Mouse (Mus musculus): Measurements from ENCODE around the gene Bcas1. TPM values are rescaled to one million over a fixed set of nuclear protein-coding genes. Genes with fewer than 3 reads are reported as not detected.
"Not testable (repeated sequence)": the region's sequence is repeated elsewhere in the genome, so short reads cannot be mapped to it uniquely, and the experiment has no call there.

Bcas1 gene
- polyA plus RNA-seq, 1 experiment from 2014 or later = 20.0 TPM

GRCm38 (mm10) chr2:170461652-170462051 is 34.0 kb upstream of the Bcas1 start:
- Histone ChIP-seq H3K27me3 (replicated peaks; ENCODE audit: control insufficient read depth, insufficient read depth, low read length) (no peaks in the 10 kb centered on the region), H3K9ac (ENCODE audit: low read depth, low read length) (no peak overlapping the region), H3K36me3 (ENCODE audit: control insufficient read depth, insufficient read depth, low read length) (no peaks in the 10 kb centered on the region), H3K9me3 (ENCODE audit: control insufficient read depth, low read length) (no peaks in the 10 kb centered on the region), H3K4me2 (ENCODE audit: low read length) (no peak overlapping the region), H3K4me1 (ENCODE audit: control insufficient read depth, insufficient read depth, low read depth, low read length) (no peaks in the 10 kb centered on the region), H3K27ac (ENCODE audit: low read depth, low read length) (no peak overlapping the region), H3K4me3 (ENCODE audit: low read length) (no peak overlapping the region)
- 67% methylated on average over 7 of the region's 7 CpGs for WGBS
- ATAC-seq = no peak

GRCm38 (mm10) chr2:170459805-170460204 is 32.2 kb upstream of the Bcas1 start:
- H3K4me1 ChIP-seq (ENCODE audit: control insufficient read depth, insufficient read depth, low read depth, low read length) = no peaks in the 10 kb centered on the region
- H3K9ac ChIP-seq (ENCODE audit: low read depth, low read length) = no peak overlapping the region
- no peaks in the 10 kb centered on the region for H3K27me3 ChIP-seq (replicated peaks; ENCODE audit: control insufficient read depth, insufficient read depth, low read length)
- no peak overlapping the region for H3K4me3 ChIP-seq (ENCODE audit: low read length)
- ATAC-seq = no peak
- no peak overlapping the region for H3K27ac ChIP-seq (ENCODE audit: low read depth, low read length)
- 24% methylated on average over 9 of the region's 9 CpGs for WGBS
- no peaks in the 10 kb centered on the region for H3K9me3 ChIP-seq (ENCODE audit: control insufficient read depth, low read length)
- H3K36me3 ChIP-seq (ENCODE audit: control insufficient read depth, insufficient read depth, low read length) = no peaks in the 10 kb centered on the region
- H3K4me2 ChIP-seq (ENCODE audit: low read length) = no peak overlapping the region

GRCm38 (mm10) chr2:170459183-170459582 is 31.5 kb upstream of the Bcas1 start:
- Histone ChIP-seq H3K9me3 (ENCODE audit: control insufficient read depth, low read length) (no peaks in the 10 kb centered on the region), H3K4me2 (ENCODE audit: low read length) (no peak overlapping the region), H3K4me3 (ENCODE audit: low read length) (no peak overlapping the region), H3K36me3 (ENCODE audit: control insufficient read depth, insufficient read depth, low read length) (no peaks in the 10 kb centered on the region), H3K27ac (ENCODE audit: low read depth, low read length) (no peak overlapping the region), H3K9ac (ENCODE audit: low read depth, low read length) (no peak overlapping the region), H3K4me1 (ENCODE audit: control insufficient read depth, insufficient read depth, low read depth, low read length) (no peaks in the 10 kb centered on the region), H3K27me3 (replicated peaks; ENCODE audit: control insufficient read depth, insufficient read depth, low read length) (no peaks in the 10 kb centered on the region)
- ATAC-seq = no peak
- 76% methylated on average over 10 of the region's 10 CpGs for WGBS

- H3K9ac ChIP-seq (ENCODE audit: low read depth, low read length); H3K4me2 ChIP-seq (ENCODE audit: low read length); H3K36me3 ChIP-seq (ENCODE audit: control insufficient read depth, insufficient read depth, low read length); H3K9me3 ChIP-seq (ENCODE audit: control insufficient read depth, low read length); H3K4me3 ChIP-seq (ENCODE audit: low read length); ATAC-seq; H3K27ac ChIP-seq (ENCODE audit: low read depth, low read length); H3K27me3 ChIP-seq (replicated peaks; ENCODE audit: control insufficient read depth, insufficient read depth, low read length); H3K4me1 ChIP-seq (ENCODE audit: control insufficient read depth, insufficient read depth, low read depth, low read length): not testable (repeated sequence)
- WGBS = 62% methylated on average over 3 of the region's 4 CpGs
Observed at GRCm38 (mm10) chr2:170453809-170454208, 26.2 kb upstream of the Bcas1 start.

GRCm38 (mm10) chr2:170450933-170451332 is 23.3 kb upstream of the Bcas1 start:
- no peaks in the 10 kb centered on the region; the same call in 1 of the 2 replicates for H3K4me1 ChIP-seq (ENCODE audit: control insufficient read depth, insufficient read depth, low read depth, low read length)
- H3K9ac ChIP-seq (ENCODE audit: low read depth, low read length) = no peak overlapping the region
- H3K36me3 ChIP-seq (ENCODE audit: control insufficient read depth, insufficient read depth, low read length) = no peaks in the 10 kb centered on the region
- H3K4me3 ChIP-seq (ENCODE audit: low read length) = no peak overlapping the region
- H3K4me2 ChIP-seq (ENCODE audit: low read length) = no peak overlapping the region
- peak; percentile 40 for ATAC-seq
- H3K9me3 ChIP-seq (ENCODE audit: control insufficient read depth, low read length) = no peaks in the 10 kb centered on the region
- WGBS = 7% methylated on average over 9 of the region's 9 CpGs
- H3K27me3 ChIP-seq (replicated peaks; ENCODE audit: control insufficient read depth, insufficient read depth, low read length) = no peaks in the 10 kb centered on the region
- H3K27ac ChIP-seq (ENCODE audit: low read depth, low read length) = no peak overlapping the region

- 59% methylated on average over 10 of the region's 10 CpGs for WGBS
- no peak overlapping the region for H3K4me3 ChIP-seq (ENCODE audit: low read length)
- no peak for ATAC-seq
- H3K36me3 ChIP-seq (ENCODE audit: control insufficient read depth, insufficient read depth, low read length) = no peaks in the 10 kb centered on the region
- no peaks in the 10 kb centered on the region for H3K27me3 ChIP-seq (replicated peaks; ENCODE audit: control insufficient read depth, insufficient read depth, low read length)
- H3K4me1 ChIP-seq (ENCODE audit: control insufficient read depth, insufficient read depth, low read depth, low read length) = no peaks in the 10 kb centered on the region; the same call in 1 of the 2 replicates
- no peak overlapping the region for H3K4me2 ChIP-seq (ENCODE audit: low read length)
- no peak overlapping the region for H3K9ac ChIP-seq (ENCODE audit: low read depth, low read length)
- H3K27ac ChIP-seq (ENCODE audit: low read depth, low read length) = no peak overlapping the region
- no peaks in the 10 kb centered on the region for H3K9me3 ChIP-seq (ENCODE audit: control insufficient read depth, low read length)
Observed at GRCm38 (mm10) chr2:170447651-170448050, 20.0 kb upstream of the Bcas1 start.

- no peak for ATAC-seq
- Histone ChIP-seq H3K9me3 (ENCODE audit: control insufficient read depth, low read length) (no peaks in the 10 kb centered on the region), H3K4me2 (ENCODE audit: low read length) (no peak overlapping the region), H3K27me3 (replicated peaks; ENCODE audit: control insufficient read depth, insufficient read depth, low read length) (no peaks in the 10 kb centered on the region), H3K36me3 (ENCODE audit: control insufficient read depth, insufficient read depth, low read length) (no peaks in the 10 kb centered on the region), H3K27ac (ENCODE audit: low read depth, low read length) (no peak overlapping the region), H3K9ac (ENCODE audit: low read depth, low read length) (no peak overlapping the region), H3K4me1 (ENCODE audit: control insufficient read depth, insufficient read depth, low read depth, low read length) (no peaks in the 10 kb centered on the region; the same call in 1 of the 2 replicates), H3K4me3 (ENCODE audit: low read length) (no peak overlapping the region)
- WGBS = 68% methylated on average over 5 of the region's 5 CpGs
Observed at GRCm38 (mm10) chr2:170446843-170447383, 19.3 kb upstream of the Bcas1 start.

GRCm38 (mm10) chr2:170445861-170446260 is 18.2 kb upstream of the Bcas1 start:
- Histone ChIP-seq H3K27ac (ENCODE audit: low read depth, low read length) (no peak overlapping the region), H3K9me3 (ENCODE audit: control insufficient read depth, low read length) (no peaks in the 10 kb centered on the region), H3K36me3 (ENCODE audit: control insufficient read depth, insufficient read depth, low read length) (no peaks in the 10 kb centered on the region), H3K9ac (ENCODE audit: low read depth, low read length) (no peak overlapping the region), H3K4me1 (ENCODE audit: control insufficient read depth, insufficient read depth, low read depth, low read length) (no peaks in the 10 kb centered on the region; the same call in 1 of the 2 replicates), H3K4me2 (ENCODE audit: low read length) (no peak overlapping the region), H3K27me3 (replicated peaks; ENCODE audit: control insufficient read depth, insufficient read depth, low read length) (no peaks in the 10 kb centered on the region), H3K4me3 (ENCODE audit: low read length) (no peak overlapping the region)
- ATAC-seq = no peak
- 71% methylated on average over 5 of the region's 5 CpGs for WGBS

GRCm38 (mm10) chr2:170442535-170442934 is 14.9 kb upstream of the Bcas1 start:
- Histone ChIP-seq H3K9ac (ENCODE audit: low read depth, low read length) (no peak overlapping the region), H3K27me3 (replicated peaks; ENCODE audit: control insufficient read depth, insufficient read depth, low read length) (no peaks in the 10 kb centered on the region), H3K4me2 (ENCODE audit: low read length) (no peak overlapping the region), H3K4me3 (ENCODE audit: low read length) (no peak overlapping the region), H3K9me3 (ENCODE audit: control insufficient read depth, low read length) (no peaks in the 10 kb centered on the region), H3K4me1 (ENCODE audit: control insufficient read depth, insufficient read depth, low read depth, low read length) (peaks cover 5% of the 10 kb centered on the region), H3K27ac (ENCODE audit: low read depth, low read length) (no peak overlapping the region), H3K36me3 (ENCODE audit: control insufficient read depth, insufficient read depth, low read length) (no peaks in the 10 kb centered on the region)
- 83% methylated on average over 3 of the region's 3 CpGs for WGBS
- no peak for ATAC-seq

GRCm38 (mm10) chr2:170438782-170439181 is 11.1 kb upstream of the Bcas1 start:
- ATAC-seq = no peak
- H3K4me3 ChIP-seq (ENCODE audit: low read length) = no peak overlapping the region
- no peaks in the 10 kb centered on the region for H3K27me3 ChIP-seq (replicated peaks; ENCODE audit: control insufficient read depth, insufficient read depth, low read length)
- H3K4me1 ChIP-seq (ENCODE audit: control insufficient read depth, insufficient read depth, low read depth, low read length) = peaks cover 5% of the 10 kb centered on the region; the same call in 1 of the 2 replicates
- no peak overlapping the region for H3K27ac ChIP-seq (ENCODE audit: low read depth, low read length)
- WGBS = 34% methylated on average over 13 of the region's 13 CpGs
- no peaks in the 10 kb centered on the region for H3K9me3 ChIP-seq (ENCODE audit: control insufficient read depth, low read length)
- no peaks in the 10 kb centered on the region for H3K36me3 ChIP-seq (ENCODE audit: control insufficient read depth, insufficient read depth, low read length)
- peak overlapping the region; percentile 40 for H3K4me2 ChIP-seq (ENCODE audit: low read length)
- no peak overlapping the region for H3K9ac ChIP-seq (ENCODE audit: low read depth, low read length)
